Mouse (Mus musculus) kidney, postnatal 0 days (tissue): Measurements from ENCODE around the gene Adam8. TPM values are rescaled to one million over a fixed set of nuclear protein-coding genes. Genes with fewer than 3 reads are reported as not detected.

ENCODE experiments used
- ATAC-seq: fragments of 200-750 bp; cut with Nextera tagmentation; replicated peaks from 2 replicates; pipeline ENCODE4 v1.8.0; 2017; ENCODE audit warnings: low read depth, moderate number of reproducible peaks, moderate TSS enrichment, moderate library complexity; ENCODE audit not compliant: low FRiP score
- DNase-seq: peaks from one replicate; pipeline ENCODE4 v3.0.0-alpha.2; 2016; ENCODE audit warnings: low spot score
- H3K27ac ChIP-seq: fragments of 300-500 bp; sonication (generic); 2 replicates; pipeline ENCODE4 v1.5.1; 2014; ENCODE audit warnings: mild to moderate bottlenecking
- H3K27me3 ChIP-seq: fragments of 300-500 bp; sonication (generic); 2 replicates; pipeline ENCODE4 v1.6.1; 2014; ENCODE audit warnings: low read length, mixed read lengths; ENCODE audit not compliant: insufficient read depth
- H3K36me3 ChIP-seq: fragments of 300-500 bp; sonication (generic); 2 replicates; pipeline ENCODE4 v1.6.1; 2014; ENCODE audit warnings: low read length, mixed read lengths; ENCODE audit not compliant: insufficient read depth
- H3K4me1 ChIP-seq: fragments of 300-500 bp; sonication (generic); replicated peaks from 2 replicates; pipeline ENCODE4 v1.6.1; 2014; ENCODE audit warnings: antibody characterized with exemption, low read length, mixed read lengths; ENCODE audit not compliant: insufficient read depth
- H3K4me2 ChIP-seq: fragments of 300-500 bp; sonication (generic); 2 replicates; pipeline ENCODE4 v1.6.1; 2014; ENCODE audit warnings: mild to moderate bottlenecking, low read length, moderate library complexity, mixed read lengths
- H3K4me3 ChIP-seq: fragments of 300-500 bp; sonication (generic); replicated peaks from 2 replicates; pipeline ENCODE4 v1.5.1; 2014; ENCODE audit warnings: low read depth, low read length
- H3K9ac ChIP-seq: fragments of 300-500 bp; sonication (generic); 2 replicates; pipeline ENCODE4 v1.6.1; 2014; ENCODE audit warnings: low read depth, low read length
- H3K9me3 ChIP-seq: fragments of 300-500 bp; sonication (generic); replicated peaks from 2 replicates; pipeline ENCODE4 v1.6.1; 2016; ENCODE audit warnings: low read length, inconsistent platforms, mixed read lengths
- CTCF ChIP-seq: IDR thresholded peaks from 2 replicates; pipeline ENCODE4 v1.5.1; 2016; ENCODE audit warnings: antibody characterized with exemption, low read depth, mild to moderate bottlenecking, moderate library complexity
- WGBS: fragments of 180-500 bp; shearing (Covaris S2); extraction: QIAGEN DNeasy Blood & Tissue Kit; methylation state at CpG from one replicate; pipeline ENCODE4 v1.1.7; 2014; 5-methylcytosine and 5-hydroxymethylcytosine counted together
- polyA plus RNA-seq: library from polyadenylated mRNA; unstranded; fragments of >200 nt; fragmentation: Nextera tagmentation; extraction: Ambion mirVana; gene quantifications from 2 replicates; pipeline ENCODE4 v1.2.1, GENCODE M21; 2015

Adam8 gene
- 0.41 and 0.46 TPM in 2 replicates for polyA plus RNA-seq

GRCm38 (mm10) chr7:139992406-139992805 lies at the start of gene Adam8:
Adam8 (minus strand) TSS chr7:139992562.
- Histone ChIP-seq H3K9ac (no peak within 1 kb of the TSS), H3K27ac (no peak within 1 kb of the TSS), H3K36me3 (peaks cover 2% of the 10 kb centered on the region; the same call in 1 of the 2 replicates), H3K4me3 (no peak within 1 kb of the TSS), H3K4me1 (no peaks in the 10 kb centered on the region), H3K4me2 (no peak within 1 kb of the TSS), H3K9me3 (no peaks in the 10 kb centered on the region), H3K27me3 (no peaks in the 10 kb centered on the region)
- no peak for TF ChIP-seq CTCF
- 19% methylated on average over 7 of the region's 7 CpGs for WGBS
- peak; percentile 30; the same call in 1 of the 2 replicates for ATAC-seq
- no peak for DNase-seq

- H3K9ac ChIP-seq: no peak overlapping the region
Measured at GRCm38 (mm10) chr7:140037171-140037555, 44.8 kb upstream of the Adam8 start.

GRCm38 (mm10) chr7:140036281-140037170 lies 44.2 kb upstream of the Adam8 start, which contains the start of the genes Zfp511 and Tubgcp2:
Zfp511 (plus strand) TSS chr7:140036391.
Tubgcp2 (minus strand) TSS chr7:140036669.
- Histone ChIP-seq H3K4me2 (peak within 1 kb of the TSS; percentile 88), H3K4me3 (peak within 1 kb of the TSS; percentile 61), H3K27me3 (no peaks in the 10 kb centered on the region), H3K9ac (peak within 1 kb of the TSS; percentile 85), H3K9me3 (no peaks in the 10 kb centered on the region), H3K4me1 (no peaks in the 10 kb centered on the region; the same call in 1 of the 2 replicates), H3K36me3 (peaks cover 18% of the 10 kb centered on the region; the same call in 1 of the 2 replicates), H3K27ac (peak within 1 kb of the TSS; percentile 82)
- peak; percentile 98 for DNase-seq
- 1% methylated on average over 69 of the region's 69 CpGs for WGBS
- TF ChIP-seq CTCF: no peak
- peak; percentile 99 for ATAC-seq

More at GRCm38 (mm10) chr7:140037171-140037555, 44.8 kb upstream of the Adam8 start:
- TF ChIP-seq CTCF: no peak
- Histone ChIP-seq H3K36me3 (peaks cover 13% of the 10 kb centered on the region; the same call in 1 of the 2 replicates), H3K4me3 (peak overlapping the region; percentile 61), H3K27ac (no peak overlapping the region), H3K4me2 (peak overlapping the region; percentile 88), H3K27me3 (no peaks in the 10 kb centered on the region), H3K9me3 (no peaks in the 10 kb centered on the region), H3K4me1 (no peaks in the 10 kb centered on the region; the same call in 1 of the 2 replicates)
- 38% methylated on average over 3 of the region's 3 CpGs for WGBS
- no peak for DNase-seq
- no peak for ATAC-seq

- Histone ChIP-seq H3K36me3 (peaks cover 25% of the 10 kb centered on the region), H3K27ac (no peak overlapping the region), H3K4me1 (no peaks in the 10 kb centered on the region; the same call in 1 of the 2 replicates), H3K4me3 (peak overlapping the region; percentile 61), H3K27me3 (no peaks in the 10 kb centered on the region), H3K9me3 (no peaks in the 10 kb centered on the region), H3K9ac (peak overlapping the region; percentile 85), H3K4me2 (peak overlapping the region; percentile 88)
- 13% methylated on average over 7 of the region's 7 CpGs for WGBS
- DNase-seq (no peak), ATAC-seq (no peak)
- TF ChIP-seq CTCF: no peak
Measured at GRCm38 (mm10) chr7:140035456-140035855, 43.1 kb upstream of the Adam8 start.

- no peak overlapping the region for H3K27ac ChIP-seq
- H3K4me1 ChIP-seq: no peaks in the 10 kb centered on the region; the same call in 1 of the 2 replicates
- H3K4me2 ChIP-seq: no peak overlapping the region
- DNase-seq (no peak), ATAC-seq (no peak)
- no peak for TF ChIP-seq CTCF
- no peaks in the 10 kb centered on the region for H3K9me3 ChIP-seq
- H3K36me3 ChIP-seq: peaks cover 44% of the 10 kb centered on the region
- H3K9ac ChIP-seq: no peak overlapping the region
- H3K4me3 ChIP-seq: no peak overlapping the region
- H3K27me3 ChIP-seq: no peaks in the 10 kb centered on the region
- 96% methylated on average over 9 of the region's 9 CpGs for WGBS
Measured at GRCm38 (mm10) chr7:140033386-140033785, 41.0 kb upstream of the Adam8 start.

- Histone ChIP-seq H3K27me3 (no peaks in the 10 kb centered on the region), H3K9me3 (no peaks in the 10 kb centered on the region), H3K9ac (no peak overlapping the region), H3K4me1 (no peaks in the 10 kb centered on the region; the same call in 1 of the 2 replicates), H3K4me3 (no peak overlapping the region), H3K4me2 (no peak overlapping the region), H3K27ac (no peak overlapping the region), H3K36me3 (peaks cover 48% of the 10 kb centered on the region)
- DNase-seq (no peak), ATAC-seq (no peak)
- no peak for TF ChIP-seq CTCF
- whole genome bisulfite sequencing: 94% methylated on average over 10 of the region's 10 CpGs
Measured at GRCm38 (mm10) chr7:140032366-140032765, 40.0 kb upstream of the Adam8 start.
